Mouse (Mus musculus) right cerebral cortex, adult 2 months (tissue): Measurements from ENCODE around the gene Xxylt1.
"Not testable (repeated sequence)": the region's sequence is repeated elsewhere in the genome, so short reads cannot be mapped to it uniquely, and the experiment has no call there.

Source experiments
- DNase-seq, 2 experiments: peaks; one replicate each; pipeline ENCODE4 v3.0.0; 2021 to 2022; ENCODE audit warnings: low spot score in 2 of 2

The Xxylt1 gene

DNA sequence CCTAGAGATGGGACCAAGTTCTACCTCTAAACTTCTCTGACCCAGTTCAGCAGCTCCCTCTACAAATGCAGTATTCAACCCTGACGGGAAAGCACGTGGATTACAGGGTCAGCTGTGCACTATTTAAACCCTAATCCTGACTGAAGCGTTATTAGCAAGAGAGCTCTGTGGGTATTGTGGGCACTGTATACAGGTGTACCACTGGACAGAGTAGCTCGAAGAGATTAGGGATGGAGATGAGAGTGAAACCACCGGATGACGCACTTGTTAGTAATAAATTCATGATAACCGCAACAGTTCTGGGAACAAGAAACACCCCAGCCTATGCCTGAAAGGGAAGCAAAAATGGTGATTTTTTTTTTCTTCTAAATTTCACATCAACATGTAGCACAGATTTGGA lies 57.0 kb downstream of the Xxylt1 start:
- DNase-seq, result no peak

DNA sequence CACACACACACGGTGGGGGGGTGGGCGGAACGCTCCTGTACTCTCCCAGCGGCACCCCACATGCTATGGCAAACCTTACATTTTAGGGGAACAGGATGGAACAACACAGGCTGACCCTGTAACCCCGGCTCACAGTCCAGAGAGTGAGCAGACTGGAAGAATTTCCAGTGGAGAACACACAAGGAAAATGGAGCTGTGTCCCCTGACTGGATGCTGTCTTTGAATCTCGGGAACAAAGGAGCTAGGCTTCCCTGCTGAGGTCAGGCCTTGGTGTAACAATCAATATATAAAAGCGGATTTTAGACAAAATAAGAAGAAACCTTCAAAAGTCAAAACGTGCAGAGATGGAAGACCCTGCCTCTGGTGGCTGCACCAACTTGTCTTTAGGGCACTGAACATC lies 57.4 kb downstream of the Xxylt1 start:
- DNase-seq, result no peak

DNA sequence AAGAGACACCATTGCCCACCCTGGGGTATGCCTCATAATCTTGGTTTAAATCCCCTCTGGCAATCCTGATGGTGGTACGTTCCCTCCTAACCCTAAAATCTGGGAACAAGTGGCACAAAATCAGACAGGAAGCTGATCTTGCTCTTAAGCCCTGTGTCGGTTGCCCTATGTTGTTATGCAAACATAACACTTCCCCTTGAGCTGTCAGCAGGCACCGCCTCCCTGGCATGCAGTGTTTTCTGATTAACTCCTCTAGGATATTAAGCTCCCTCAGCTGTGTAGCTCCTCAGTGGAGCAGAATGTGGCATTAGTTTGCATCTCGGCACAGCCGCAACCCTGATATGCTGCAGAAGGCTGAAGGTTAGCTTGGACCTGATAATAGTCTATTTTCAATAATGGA lies 58.9 kb downstream of the Xxylt1 start:
- no peak for DNase-seq

DNA sequence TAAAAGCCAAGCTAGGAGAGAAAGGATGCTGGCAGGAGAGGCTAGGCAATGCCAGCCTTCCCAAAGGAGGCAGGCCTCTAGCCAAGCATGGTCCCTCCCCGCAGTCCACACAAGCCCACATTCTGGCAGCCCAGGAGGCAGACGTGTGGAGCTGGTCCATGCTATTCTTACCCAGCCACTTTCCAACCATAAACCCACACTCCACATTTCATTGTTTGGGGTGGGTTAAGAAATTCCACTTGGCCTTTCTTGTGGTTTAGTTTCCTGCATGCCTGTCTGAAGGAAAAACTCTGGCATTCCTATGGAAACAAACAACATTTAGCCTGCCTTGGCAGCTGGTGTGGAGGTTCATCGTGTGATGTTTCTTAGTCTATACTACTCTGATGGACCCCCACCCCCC lies 61.7 kb downstream of the Xxylt1 start:
- no peak for DNase-seq

DNA sequence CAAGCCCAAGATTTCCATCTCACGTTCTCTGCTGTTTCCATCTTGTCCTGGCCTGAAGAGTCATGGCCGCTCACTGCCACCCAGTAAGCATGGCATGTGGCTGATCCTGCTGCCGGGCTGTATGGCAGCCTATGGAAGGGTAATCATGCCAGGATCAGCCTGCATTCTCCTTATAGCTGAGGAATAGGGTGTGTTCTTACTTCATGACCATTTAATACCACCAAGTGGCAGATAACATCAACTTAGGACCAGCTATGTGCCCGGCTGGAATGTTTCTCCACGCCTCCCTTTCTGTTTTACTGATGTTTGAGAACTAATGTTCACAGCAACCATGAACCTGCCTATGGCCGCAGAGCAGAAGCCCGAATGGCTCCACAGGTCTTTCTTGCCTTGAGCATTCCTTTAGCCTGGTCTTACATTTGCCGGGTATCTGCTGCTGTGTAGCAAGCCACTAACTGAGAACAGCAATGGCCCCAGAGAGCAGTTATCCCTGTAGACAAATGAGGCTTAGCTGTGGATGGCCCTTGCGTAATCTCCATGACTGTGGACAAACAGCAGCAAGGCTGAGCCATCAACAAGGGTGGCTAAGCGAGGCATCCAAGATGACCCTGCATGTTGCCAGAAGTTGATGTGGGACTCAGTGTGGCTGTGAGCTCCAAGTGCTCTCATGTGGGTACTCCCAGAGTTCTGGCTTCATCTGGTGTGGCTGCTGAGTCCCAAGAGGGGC lies 63.4 kb downstream of the Xxylt1 start:
- no peak for DNase-seq

DNA sequence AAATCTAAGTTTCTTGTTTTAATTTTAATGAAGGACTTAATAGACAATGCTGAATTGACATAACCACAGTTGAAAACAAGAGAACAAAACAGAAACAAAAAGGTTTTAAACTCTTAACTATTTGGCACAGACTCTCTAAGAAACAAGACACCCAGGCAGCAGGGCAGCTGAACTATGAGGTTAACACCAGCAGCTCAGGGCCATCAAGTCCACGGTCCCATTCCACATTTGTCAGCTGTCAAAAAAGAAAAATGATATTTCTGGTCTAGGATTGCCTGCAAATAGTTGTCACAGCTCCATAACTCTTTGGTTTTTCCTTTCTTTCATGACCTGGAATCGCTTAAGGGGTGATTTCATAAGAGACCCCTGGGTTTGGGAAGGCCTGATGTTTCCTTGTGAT lies 64.6 kb downstream of the Xxylt1 start:
- DNase-seq, result no peak

DNA sequence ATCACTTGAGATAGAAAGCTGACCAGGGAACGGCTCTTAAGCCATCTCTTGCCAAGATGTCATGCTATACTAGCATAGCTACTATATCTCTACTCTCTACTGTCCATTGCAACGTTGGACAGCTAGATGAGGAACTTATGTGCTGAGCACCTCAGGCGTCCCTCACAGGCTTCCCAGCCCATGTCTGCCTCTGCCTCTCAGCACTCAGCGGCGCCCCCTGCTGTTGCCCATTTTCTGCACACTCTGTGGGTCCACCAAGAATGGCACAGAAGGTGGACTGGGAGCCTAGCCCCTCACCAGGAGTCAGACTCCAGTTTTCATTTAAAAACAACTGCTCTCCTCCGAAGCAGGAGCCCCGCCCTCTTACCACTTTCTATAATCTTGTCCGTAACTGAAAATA lies 65.1 kb downstream of the Xxylt1 start:
- DNase-seq, result no peak

DNA sequence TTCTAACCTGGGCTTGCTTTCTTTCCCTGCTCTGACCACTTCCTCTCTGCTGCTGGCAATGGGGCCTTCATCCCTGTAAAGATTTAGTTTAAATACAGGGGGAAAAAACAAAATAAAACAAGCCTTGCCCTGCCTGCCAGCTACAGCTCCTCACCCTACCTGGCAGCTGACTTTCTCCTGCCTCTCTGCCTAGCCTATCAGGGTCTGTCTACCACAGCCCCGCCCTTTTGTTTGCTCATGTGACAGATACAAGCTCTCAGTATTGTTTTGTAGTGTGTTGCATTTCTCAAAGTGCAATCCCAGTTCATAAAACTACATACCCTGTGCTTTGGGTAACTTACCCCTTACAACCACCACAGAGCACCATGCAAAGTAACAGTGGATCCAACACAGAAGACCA lies 66.0 kb downstream of the Xxylt1 start:
- no peak for DNase-seq

DNA sequence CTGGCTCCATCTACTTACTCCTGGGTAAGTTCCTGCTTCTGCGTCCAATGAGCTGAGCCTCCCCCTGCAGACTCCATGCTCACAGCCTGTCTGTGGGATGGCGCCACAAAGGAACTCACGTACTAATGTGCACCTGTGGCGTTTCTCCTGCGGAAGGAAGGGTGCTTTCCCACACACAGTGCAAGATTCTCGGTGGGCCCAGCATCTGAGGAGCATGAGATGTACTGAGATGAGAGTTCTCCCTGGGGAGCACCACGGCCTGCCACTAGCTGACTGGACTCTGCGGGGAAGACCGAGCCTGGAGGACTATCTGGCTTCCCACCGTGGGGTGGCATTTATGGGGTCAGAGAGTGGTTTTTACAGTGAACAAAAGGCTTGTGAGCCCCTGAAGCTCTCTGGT lies 69.0 kb downstream of the Xxylt1 start:
- DNase-seq, result no peak

DNA sequence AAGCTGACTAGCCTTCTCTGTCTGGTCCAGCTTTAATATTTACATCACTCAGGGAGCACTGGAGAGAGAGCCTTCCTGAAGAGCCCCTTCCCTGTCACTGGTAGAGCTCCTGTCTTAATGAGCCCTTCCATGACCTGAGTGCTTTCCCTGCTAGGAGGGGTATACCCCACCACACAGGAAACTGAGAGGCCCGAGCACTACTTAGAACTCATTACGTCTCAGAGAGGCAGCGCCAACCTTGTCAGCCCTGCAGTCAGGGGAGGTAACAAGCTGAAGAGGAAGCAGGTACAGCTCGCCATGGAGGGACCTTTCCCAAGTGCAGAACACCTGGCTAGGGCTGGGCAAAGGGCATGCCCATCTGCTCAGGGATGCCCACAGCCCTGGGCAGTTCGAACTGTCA lies 70.8 kb downstream of the Xxylt1 start:
- no peak for DNase-seq

DNA sequence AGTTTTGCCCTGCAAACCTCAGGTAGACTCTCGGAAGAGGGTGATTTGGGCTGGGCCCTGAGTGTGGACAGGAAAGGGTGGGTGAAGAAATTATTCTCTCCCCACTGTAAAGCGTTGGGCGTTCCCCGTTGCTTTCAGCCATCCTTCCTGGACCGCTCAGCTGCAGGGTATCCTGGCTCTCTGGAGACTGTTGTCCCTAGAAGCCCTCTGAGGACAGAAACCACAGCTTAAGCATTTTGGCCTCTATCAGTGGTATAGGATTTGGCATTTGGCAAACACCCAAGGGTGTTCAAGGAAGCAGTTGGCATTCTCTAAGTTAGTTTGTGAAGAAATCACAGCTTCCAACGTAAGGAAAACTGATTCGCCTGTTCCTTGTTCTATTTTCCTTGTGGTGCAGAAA lies 72.9 kb downstream of the Xxylt1 start:
- DNase-seq, result no peak

DNA sequence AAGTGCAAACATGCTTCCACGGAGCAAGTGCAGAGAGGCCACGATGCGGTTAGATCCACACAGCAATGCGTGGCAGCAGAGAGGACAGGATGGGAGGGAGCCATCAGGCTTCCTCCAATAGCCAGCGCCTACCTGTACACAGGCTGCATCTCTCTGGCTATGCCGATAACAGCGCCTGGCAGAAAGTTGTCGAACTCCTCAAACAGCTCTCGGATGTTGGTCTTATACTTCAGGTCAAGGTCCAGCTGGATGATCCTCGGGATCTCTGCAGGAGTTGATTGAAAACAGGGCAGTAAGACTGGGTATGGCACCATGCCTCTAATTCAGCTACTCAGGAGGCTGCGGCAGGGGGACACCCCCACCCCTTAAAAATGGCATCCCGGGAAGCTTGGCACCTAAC lies 73.7 kb downstream of the Xxylt1 start:
- no peak for DNase-seq

DNA sequence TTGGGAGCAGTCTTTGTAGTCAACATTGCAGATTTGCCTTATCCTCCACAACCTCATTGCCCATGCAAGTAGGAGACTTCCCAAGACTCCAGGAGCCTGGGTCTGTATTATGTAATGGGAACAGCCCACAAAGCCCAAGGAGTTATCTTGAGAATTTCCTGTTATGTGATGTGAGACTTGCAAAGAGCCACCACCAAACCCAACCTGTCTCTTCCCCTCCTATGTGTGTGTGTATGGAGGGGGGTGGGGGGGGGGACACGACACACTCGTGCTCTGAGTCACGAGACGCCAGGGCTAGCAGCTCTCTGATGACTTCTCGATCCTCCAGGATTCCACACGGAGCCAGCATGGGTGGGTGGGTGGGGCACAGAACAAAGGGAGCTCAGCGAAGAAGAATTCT lies 75.5 kb downstream of the Xxylt1 start:
- no peak for DNase-seq

DNA sequence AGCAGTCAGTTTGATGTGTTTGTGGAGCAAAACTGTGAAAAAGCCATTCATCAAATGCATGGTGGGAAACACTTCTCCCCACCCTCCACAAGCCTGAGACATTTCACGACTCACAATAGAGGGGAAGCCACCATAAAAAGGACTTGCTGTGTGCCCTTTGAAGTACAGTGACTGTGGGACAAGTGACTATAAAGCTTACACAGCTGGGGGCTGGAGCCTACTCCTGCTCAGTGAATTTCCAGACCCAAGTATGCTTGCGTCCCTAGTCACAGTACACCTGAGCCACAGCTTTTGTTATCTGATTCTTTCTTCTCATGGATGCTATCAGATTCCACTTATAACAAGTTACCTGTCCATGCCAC lies 76.9 kb downstream of the Xxylt1 start:
- DNase-seq, result no peak

DNA sequence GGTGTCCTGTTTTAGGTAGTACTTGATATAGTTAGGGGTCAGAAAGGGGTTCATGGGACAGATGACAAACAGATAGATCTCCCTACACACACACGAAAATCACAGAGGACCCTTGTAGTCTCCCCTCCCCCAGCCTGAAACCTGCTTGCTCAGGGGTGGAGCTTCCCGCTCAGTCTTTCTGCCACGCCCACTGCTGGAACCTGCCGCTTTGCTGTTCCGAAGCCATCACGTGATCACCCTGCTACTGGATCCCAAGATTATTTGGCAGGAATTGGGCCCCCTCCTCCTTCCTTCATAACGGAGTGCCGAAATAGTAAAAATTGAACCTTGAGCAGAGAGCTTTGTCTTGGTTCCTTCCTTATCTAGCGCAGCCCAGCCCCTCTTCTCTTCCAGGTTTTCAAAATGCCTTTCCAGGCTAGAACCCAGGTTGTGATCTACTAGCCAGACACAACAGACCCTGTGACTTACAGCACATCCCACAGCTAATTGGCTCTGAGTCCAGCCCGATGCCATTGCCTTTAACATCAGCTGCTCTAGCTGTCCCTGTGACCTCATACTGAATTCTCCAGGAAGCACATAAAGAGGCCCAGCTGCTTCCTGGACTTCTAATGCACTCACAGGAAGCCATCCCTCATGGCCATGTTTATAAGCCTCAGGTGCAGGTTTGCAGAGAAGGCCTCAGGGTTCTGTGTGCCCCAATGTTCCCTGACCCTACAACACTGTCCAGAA lies 77.5 kb downstream of the Xxylt1 start:
- DNase-seq, result not testable (repeated sequence)

DNA sequence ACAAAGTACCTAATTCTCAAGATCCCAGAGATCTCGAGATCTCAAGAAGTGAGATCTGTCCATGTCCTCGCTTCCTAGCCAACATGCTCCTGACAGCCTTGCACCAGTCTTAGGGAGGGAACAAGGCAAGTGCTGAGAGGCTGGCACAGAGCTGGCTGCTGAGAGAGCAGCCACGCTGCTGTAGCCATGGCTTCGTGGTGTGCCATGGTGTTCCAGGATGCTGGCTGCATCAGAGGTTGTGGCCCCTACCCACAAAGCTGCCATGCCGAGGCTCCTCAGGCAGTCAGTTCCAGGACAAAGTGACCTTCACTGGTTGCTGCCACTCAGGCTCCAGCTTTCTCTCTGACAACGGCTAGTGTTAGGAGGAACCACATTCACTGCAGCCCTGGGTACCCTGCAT lies 78.3 kb downstream of the Xxylt1 start:
- no peak for DNase-seq

DNA sequence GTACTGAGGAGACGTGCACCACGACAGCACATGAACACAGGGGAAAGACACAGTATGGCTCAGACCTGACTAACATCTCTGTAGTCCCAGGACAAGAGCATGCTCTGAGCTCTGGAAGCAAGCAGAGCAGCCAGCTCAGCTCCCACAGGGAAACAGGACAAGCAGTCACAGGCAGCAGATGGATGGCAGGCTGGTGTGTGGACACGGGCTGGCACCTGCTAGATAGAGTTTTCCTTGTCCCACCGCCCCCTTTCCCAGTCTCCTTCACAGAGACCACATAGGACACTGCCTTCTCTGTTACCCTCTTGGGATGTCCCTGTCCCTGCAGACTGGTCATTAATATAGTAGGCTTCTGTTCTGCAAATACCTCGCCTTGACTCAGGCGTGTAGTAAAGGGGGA lies 79.1 kb downstream of the Xxylt1 start:
- DNase-seq, result no peak

DNA sequence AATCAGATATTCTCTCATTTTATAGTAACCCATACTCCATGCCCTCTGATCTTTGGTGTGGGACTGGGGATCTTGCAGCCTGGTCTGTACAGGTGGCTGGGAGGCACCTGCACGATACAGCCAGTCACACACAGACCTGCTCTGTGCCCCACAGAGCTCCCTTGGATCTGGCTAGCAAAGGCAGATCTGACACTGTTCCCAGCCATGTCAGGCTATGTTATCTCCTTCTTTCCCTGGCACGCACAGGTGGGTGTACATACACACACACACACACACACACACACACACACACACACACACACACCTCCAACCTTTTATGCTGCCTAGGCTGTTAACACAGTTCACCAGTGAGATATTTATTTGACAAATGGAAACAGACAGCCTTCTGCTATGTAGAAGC lies 82.5 kb downstream of the Xxylt1 start:
- DNase-seq, result no peak

DNA sequence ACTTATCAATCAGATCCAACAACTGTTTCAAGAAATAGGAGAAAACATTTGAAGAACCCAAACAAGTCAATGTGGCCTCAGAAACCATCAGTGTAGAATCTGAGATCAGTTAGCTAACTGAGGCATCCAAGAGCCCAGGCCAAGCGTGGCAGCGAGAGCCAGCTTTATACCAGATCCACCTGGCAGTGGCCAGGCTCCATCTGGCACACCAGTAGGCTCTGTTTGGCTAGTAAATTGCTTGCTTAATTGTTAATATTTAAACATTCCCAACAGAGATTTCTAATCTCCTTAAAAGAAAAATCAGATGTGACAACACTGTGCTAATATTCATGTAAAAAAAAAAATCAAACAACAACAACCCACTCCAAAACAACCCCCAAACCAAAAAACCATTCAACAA lies 83.2 kb downstream of the Xxylt1 start:
- DNase-seq, result no peak

DNA sequence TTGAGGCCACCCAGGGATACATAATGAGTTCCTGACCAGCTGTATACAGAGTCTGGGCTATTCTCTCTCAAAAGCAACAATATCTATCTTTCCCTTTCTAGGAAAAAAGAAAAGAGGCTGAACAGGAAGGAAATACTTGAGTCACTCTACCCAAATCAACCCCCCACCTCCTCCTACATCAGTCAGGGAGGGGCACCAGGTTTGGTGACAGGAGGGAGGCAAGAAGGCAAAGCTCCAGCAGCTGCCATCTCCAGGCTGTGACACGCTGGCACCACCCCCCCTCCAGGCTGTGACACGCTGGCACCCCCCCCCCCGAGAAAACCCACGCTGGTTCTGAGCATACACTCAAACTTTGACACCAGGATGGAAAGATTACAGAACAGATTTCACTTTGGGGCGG lies 85.8 kb downstream of the Xxylt1 start:
- no peak for DNase-seq

DNA sequence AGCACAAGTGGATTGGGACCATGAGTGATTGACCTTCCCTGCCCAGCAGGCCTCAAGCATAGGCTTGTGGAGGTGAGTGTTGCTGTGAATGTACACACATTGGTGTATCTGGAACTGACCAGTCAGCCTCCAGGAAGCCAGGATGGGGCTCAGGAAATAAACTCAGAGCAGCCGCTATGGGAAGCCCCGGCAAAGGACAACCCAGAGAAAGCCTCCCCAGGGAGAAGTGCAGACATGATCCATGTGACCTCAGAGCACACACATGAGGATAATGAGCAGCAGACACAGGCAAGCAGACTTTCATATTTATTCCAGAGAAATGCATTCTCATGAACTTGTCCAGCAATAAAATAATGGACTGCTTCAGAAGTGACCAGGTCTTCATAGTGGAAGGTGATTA lies 86.4 kb downstream of the Xxylt1 start:
- DNase-seq, result no peak

DNA sequence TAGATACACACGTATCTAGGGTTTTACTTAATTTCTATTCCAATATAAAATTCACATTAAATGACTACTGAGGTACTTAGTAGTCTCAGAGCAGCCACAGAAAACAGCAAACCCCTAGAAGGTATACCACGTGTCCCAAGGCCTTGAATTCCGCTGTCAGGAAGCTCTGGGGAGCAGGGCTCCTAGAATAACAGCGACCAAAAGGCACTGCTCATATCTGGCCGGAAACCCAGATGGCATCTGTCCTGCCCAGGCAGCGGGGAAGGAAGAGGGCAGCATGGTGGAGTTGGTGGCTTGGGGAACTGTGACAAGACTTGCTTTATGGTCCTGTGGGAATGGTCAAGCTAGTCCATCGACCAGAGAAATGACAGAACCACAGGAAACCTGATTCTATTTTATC lies 86.9 kb downstream of the Xxylt1 start:
- DNase-seq, result no peak

DNA sequence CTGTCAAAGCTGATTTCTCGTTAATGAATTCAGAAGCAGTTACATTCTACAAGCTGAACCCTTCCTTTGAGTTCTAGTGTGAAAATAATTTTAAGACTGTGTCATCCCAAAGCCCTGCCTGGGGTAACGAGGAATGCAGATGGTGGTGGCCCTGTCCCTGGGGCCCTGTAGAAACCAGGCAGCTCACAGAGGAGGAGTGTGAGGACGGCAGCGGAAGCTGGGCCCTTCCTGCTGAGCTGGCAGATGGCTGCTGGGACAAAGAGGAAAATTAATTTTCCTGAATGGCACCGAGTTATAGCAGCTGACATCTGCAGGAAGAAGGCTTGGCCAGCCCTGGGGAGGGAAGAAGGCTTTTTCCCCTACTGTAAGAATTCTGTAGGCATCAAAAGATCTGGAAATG lies 88.7 kb downstream of the Xxylt1 start:
- DNase-seq, result no peak

DNA sequence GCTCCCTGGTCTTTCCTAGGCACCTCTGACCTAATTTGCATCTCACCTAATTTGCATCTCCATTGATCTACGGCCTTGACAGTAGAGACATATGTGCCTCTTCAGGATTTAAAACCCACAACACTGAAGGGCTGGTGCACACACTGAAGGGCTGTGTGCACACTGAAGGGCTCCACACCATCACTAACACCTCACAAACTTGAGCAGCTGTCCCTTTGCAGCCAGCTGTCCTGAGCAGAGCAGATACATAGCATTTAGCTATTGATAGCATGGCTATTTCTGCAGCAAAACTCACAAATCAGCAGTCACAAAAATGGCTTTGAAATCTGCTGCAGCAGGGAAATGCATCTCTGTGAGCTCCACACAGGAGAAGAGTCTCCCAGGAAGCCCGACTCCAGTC lies 90.6 kb downstream of the Xxylt1 start:
- no peak for DNase-seq
